ENCODE assay signal across 24 mouse cellular contexts in genomic region chr5:113050581-113051185, GRCm38 (mm10). TPM values are rescaled to one million over a fixed set of nuclear protein-coding genes. Genes with fewer than 3 reads are reported as not detected.
DNase-seq lines count a peak whose midpoint lies in the region; ATAC-seq and TF ChIP-seq lines count a peak whose summit lies in the region.
"Had no signal": no experiment of that assay in that cellular context is flagged by ENCODE, and none has a peak within 500 bp of the region (broad histone marks: within the 10 kb centered on the region; RNA-seq: fewer than 3 reads in every experiment).

No protein-coding gene starts in this region.

- no peak overlapping the region for H3K4me2 ChIP-seq in hindbrain, embryonic 16.5 days (ENCODE audit: low read length)
- H3K4me2 ChIP-seq in lung, embryonic 14.5 days = no peak overlapping the region
- H3K4me2 ChIP-seq: embryonic facial prominence, embryonic 12.5 days had no signal

- no peak for DNase-seq in hindbrain, embryonic 10.5 days (ENCODE audit: low spot score)
- peak; percentile 67 for DNase-seq in lung, embryonic 14.5 days
- no peak for DNase-seq in lung, postnatal 25 days (ENCODE audit: low spot score)
- DNase-seq in brain, adult 2 months (ENCODE audit: low read depth, low spot score) = peak; percentile 27
- peak; percentile 42 for DNase-seq in lung, postnatal 36 days
- DNase-seq in MN1 (ENCODE audit: low spot score) = no peak
- DNase-seq: adrenal gland, adult 2 months; B cell, adult 2 months; gastrocnemius, postnatal 14 days; heart, adult 18-20 months; heart, postnatal 36 days; liver, postnatal 0 days; right cerebral cortex, postnatal 4 days had no signal

- H3K27me3 ChIP-seq in hindbrain, embryonic 16.5 days (replicated peaks; ENCODE audit: control insufficient read depth, insufficient read depth, low read length) = no peaks in the 10 kb centered on the region; the same call in 1 of the 2 replicates
- peaks cover 23% of the 10 kb centered on the region for H3K27me3 ChIP-seq in hindbrain, embryonic 10.5 days (ENCODE audit: insufficient read depth, poor library complexity, severe bottlenecking)
- peaks cover 5% of the 10 kb centered on the region; the same call in 1 of the 2 replicates for H3K27me3 ChIP-seq in lung, embryonic 14.5 days (ENCODE audit: insufficient read depth, low read length)
- H3K27me3 ChIP-seq: embryonic facial prominence, embryonic 12.5 days had no signal

- H3K27ac ChIP-seq in hindbrain, embryonic 16.5 days (ENCODE audit: low read depth, low read length) = peak overlapping the region; percentile 31; the same call in 1 of the 2 replicates
- no peak overlapping the region for H3K27ac ChIP-seq in hindbrain, embryonic 10.5 days
- no peak overlapping the region for H3K27ac ChIP-seq in lung, embryonic 14.5 days (ENCODE audit: low read depth)
- H3K27ac ChIP-seq: embryonic facial prominence, embryonic 12.5 days; limb, embryonic 10.5 days; stomach, postnatal 0 days had no signal

- TF ChIP-seq CTCF in lung, embryonic 14.5 days (IDR thresholded peaks at IDR 0.05; ENCODE audit: low read depth) = no peak

- H3K4me3 ChIP-seq in hindbrain, embryonic 16.5 days (ENCODE audit: low read length) = no peak overlapping the region
- no peak overlapping the region for H3K4me3 ChIP-seq in hindbrain, embryonic 10.5 days
- no peak overlapping the region for H3K4me3 ChIP-seq in lung, embryonic 14.5 days (ENCODE audit: low read depth, low read length)
- H3K4me3 ChIP-seq: embryonic facial prominence, embryonic 12.5 days; erythroblast, embryonic 14.5 days; limb, embryonic 10.5 days; myocyte had no signal

- H3K4me1 ChIP-seq in hindbrain, embryonic 16.5 days (ENCODE audit: control insufficient read depth, insufficient read depth, low read depth, low read length) = peaks cover 5% of the 10 kb centered on the region
- peaks cover 15% of the 10 kb centered on the region for H3K4me1 ChIP-seq in hindbrain, embryonic 10.5 days (replicated peaks)
- H3K4me1 ChIP-seq in lung, embryonic 14.5 days (ENCODE audit: insufficient read depth) = no peaks in the 10 kb centered on the region
- H3K4me1 ChIP-seq: embryonic facial prominence, embryonic 12.5 days had no signal

- ATAC-seq in hindbrain, embryonic 16.5 days = no peak
- ATAC-seq in lung, embryonic 14.5 days (ENCODE audit: insufficient read depth) = peak; percentile 41; the same call in 1 of the 2 replicates
- ATAC-seq: forebrain, embryonic 14.5 days; intestine, embryonic 16.5 days; liver, postnatal 0 days had no signal

- no peak overlapping the region for H3K9ac ChIP-seq in hindbrain, embryonic 16.5 days (ENCODE audit: low read depth, low read length)
- no peak overlapping the region for H3K9ac ChIP-seq in lung, embryonic 14.5 days
- H3K9ac ChIP-seq: embryonic facial prominence, embryonic 12.5 days; liver, postnatal 0 days had no signal

- WGBS in hindbrain, embryonic 16.5 days = 47% methylated on average over 7 of the region's 7 CpGs
- 74% methylated on average over 7 of the region's 7 CpGs for WGBS in hindbrain, embryonic 10.5 days
- WGBS in lung, embryonic 14.5 days = 54% methylated on average over 7 of the region's 7 CpGs

- H3K36me3 ChIP-seq in hindbrain, embryonic 16.5 days (ENCODE audit: control insufficient read depth, insufficient read depth, low read length) = no peaks in the 10 kb centered on the region
- H3K36me3 ChIP-seq in hindbrain, embryonic 10.5 days = no peaks in the 10 kb centered on the region
- no peaks in the 10 kb centered on the region for H3K36me3 ChIP-seq in lung, embryonic 14.5 days (ENCODE audit: insufficient read depth)
- H3K36me3 ChIP-seq: embryonic facial prominence, embryonic 12.5 days; limb, embryonic 10.5 days had no signal

- H3K9me3 ChIP-seq in hindbrain, embryonic 16.5 days (ENCODE audit: control insufficient read depth, low read length) = no peaks in the 10 kb centered on the region; the same call in 1 of the 2 replicates
- no peaks in the 10 kb centered on the region for H3K9me3 ChIP-seq in hindbrain, embryonic 10.5 days
- no peaks in the 10 kb centered on the region for H3K9me3 ChIP-seq in lung, embryonic 14.5 days (ENCODE audit: low read depth, low read length)
- H3K9me3 ChIP-seq: embryonic facial prominence, embryonic 12.5 days; limb, embryonic 10.5 days had no signal

RNA-seq across cellular contexts. Expression of gene Crybb2, which starts 19.2 kb away (rescaled TPM):
- polyA plus RNA-seq in hindbrain, embryonic 16.5 days (2015; fragmentation: Nextera tagmentation; extraction: Ambion mirVana) = not detected in 2 replicates
- not detected in 2 replicates for polyA plus RNA-seq in hindbrain, embryonic 10.5 days (2016; fragmentation: Nextera tagmentation; extraction: Ambion mirVana)
- not detected in 2 replicates for polyA plus RNA-seq in lung, embryonic 14.5 days (2014; fragmentation: Nextera tagmentation; extraction: Ambion mirVana)
- polyA plus RNA-seq: adrenal gland, adult 2 months; embryonic facial prominence, embryonic 12.5 days; erythroblast, embryonic 14.5 days; forebrain, embryonic 14.5 days; heart, embryonic 14.5 days; intestine, embryonic 16.5 days; kidney, embryonic 16.5 days; limb, embryonic 10.5 days; liver, adult 2 months; liver, postnatal 0 days; myocyte; stomach, postnatal 0 days had no signal

RNA-seq across cellular contexts. Expression of gene Crybb3, which starts 30.7 kb away (rescaled TPM):
- polyA plus RNA-seq in hindbrain, embryonic 16.5 days (2015; fragmentation: Nextera tagmentation; extraction: Ambion mirVana) = 0.86 and 1.8 TPM in 2 replicates
- 0.25 and 0.50 TPM in 2 replicates for polyA plus RNA-seq in hindbrain, embryonic 10.5 days (2016; fragmentation: Nextera tagmentation; extraction: Ambion mirVana)
- 0.46 and 1.1 TPM in 2 replicates for polyA plus RNA-seq in lung, embryonic 14.5 days (2014; fragmentation: Nextera tagmentation; extraction: Ambion mirVana)
- polyA plus RNA-seq: erythroblast, embryonic 14.5 days had no signal

RNA-seq across cellular contexts. Expression of gene Grk3, which starts 35.1 kb away (rescaled TPM):
- 27.2 and 30.8 TPM in 2 replicates for polyA plus RNA-seq in hindbrain, embryonic 16.5 days (2015; fragmentation: Nextera tagmentation; extraction: Ambion mirVana)
- polyA plus RNA-seq in hindbrain, embryonic 10.5 days (2016; fragmentation: Nextera tagmentation; extraction: Ambion mirVana) = 6.0 and 6.6 TPM in 2 replicates
- polyA plus RNA-seq in lung, embryonic 14.5 days (2014; fragmentation: Nextera tagmentation; extraction: Ambion mirVana) = 14.1 and 15.0 TPM in 2 replicates
- polyA plus RNA-seq: myocyte had no signal

Comparison
In these comparisons a context has a peak if more than half of its experiments do, and no peak if none do; other contexts are left out.
1. DNase-seq: peak in lung, embryonic 14.5 days (single experiment), brain, adult 2 months (single experiment) and lung, postnatal 36 days (single experiment); none in hindbrain, embryonic 10.5 days (single experiment), lung, postnatal 25 days (single experiment) and MN1 (single experiment).